17 mouse cellular contexts compared by ENCODE assay signal in the genomic region with DNA sequence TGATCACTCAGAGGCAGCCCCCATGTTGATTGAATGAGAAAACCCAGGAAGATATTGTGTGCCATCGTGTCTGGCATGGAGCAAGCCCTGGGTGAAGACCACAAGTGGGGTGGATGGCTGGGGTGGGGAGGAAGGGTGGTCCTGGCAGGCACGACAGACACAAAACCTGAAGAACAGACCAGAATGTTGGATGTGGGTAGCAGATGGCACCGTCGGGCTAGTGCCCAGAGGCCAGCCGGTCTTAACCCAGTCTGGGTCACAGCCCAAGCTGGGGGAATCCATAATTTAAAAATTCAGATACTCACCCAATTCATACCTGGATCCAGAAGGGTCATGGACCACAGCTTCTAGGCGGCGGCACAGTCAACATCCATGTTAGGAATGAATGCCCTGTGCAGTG.
"Had no signal": no experiment of that assay in that cellular context is flagged by ENCODE, and none has a peak within 500 bp of the region (broad histone marks: within the 10 kb centered on the region; RNA-seq: fewer than 3 reads in every experiment).

No protein-coding gene starts in this region.

- ATAC-seq: forebrain, embryonic 13.5 days; forebrain, embryonic 14.5 days; forebrain, embryonic 15.5 days; forebrain, embryonic 16.5 days; forebrain, postnatal 0 days had no signal

- DNase-seq: cerebellum, adult 9-10 months; cerebellum, adult 9-11 months; cerebellum, postnatal 36 days; embryo, embryonic 11 days; forebrain, postnatal 0 days; gastrocnemius, adult 2 months; gastrocnemius, postnatal 10 days; gastrocnemius, postnatal 14 days; gastrocnemius, postnatal 25 days; gastrocnemius, postnatal 36 days; heart, adult 11 months; heart, adult 18-20 months; heart, adult 2 months had no signal
